Mouse (Mus musculus): ENCODE measurements around the gene Olfr1301.

Gene Olfr1301

GRCm38 (mm10) chr2:111750706-111751105 lies at the start of gene Olfr1301:
TSS of gene Olfr1301 (plus strand) at chr2:111751006.
- no peak for DNase-seq

- DNase-seq, result no peak
Measured at GRCm38 (mm10) chr2:111726739-111727138, 24.1 kb upstream of the Olfr1301 start.

GRCm38 (mm10) chr2:111777129-111777528 lies 26.3 kb downstream of the Olfr1301 start, which contains the start of gene Olfr1302:
TSS of gene Olfr1302 (plus strand) at chr2:111777429.
- no peak for DNase-seq

All from cerebellum, adult 18-20 months (tissue).